Mouse (Mus musculus): ENCODE results near the gene Klhl3. TPM values are rescaled to one million over a fixed set of nuclear protein-coding genes. Genes with fewer than 3 reads are reported as not detected.

Klhl3 gene
- total and polyA plus RNA-seq, 2 experiments = 3.2 to 4.0 TPM

- DNase-seq (ENCODE audit: extremely low read depth, low read depth, low spot score) = no peak
- Histone ChIP-seq H3K36me3 (ENCODE audit: control insufficient read depth, insufficient read depth, low read length) (no peaks in the 10 kb centered on the region), H3K27ac (replicated peaks; ENCODE audit: insufficient read depth, low read depth, low read length) (no peak overlapping the region), H3K4me1 (ENCODE audit: control insufficient read depth, insufficient read depth, low read length) (no peaks in the 10 kb centered on the region), H3K9ac (ENCODE audit: low read depth, low read length) (no peak overlapping the region), H3K4me3 (ENCODE audit: insufficient read depth, low read depth, low read length) (no peak overlapping the region), H3K27me3 (ENCODE audit: control insufficient read depth, insufficient read depth, low read length) (no peaks in the 10 kb centered on the region), H3K79me2 (ENCODE audit: control insufficient read depth, insufficient read depth, low read length) (no peaks in the 10 kb centered on the region)
- 92% methylated on average over 3 of the region's 3 CpGs for WGBS
- TF ChIP-seq CTCF (IDR thresholded peaks at IDR 0.05; ENCODE audit: low read depth, low read length) = peak; percentile 51
- no peak for TF ChIP-seq POLR2A (IDR thresholded peaks at IDR 0.05; ENCODE audit: extremely low read depth, insufficient read depth, low read length)
These were observed 65.3 kb downstream of the Klhl3 start for GRCm38 (mm10) chr13:58048076-58048475.

DNA sequence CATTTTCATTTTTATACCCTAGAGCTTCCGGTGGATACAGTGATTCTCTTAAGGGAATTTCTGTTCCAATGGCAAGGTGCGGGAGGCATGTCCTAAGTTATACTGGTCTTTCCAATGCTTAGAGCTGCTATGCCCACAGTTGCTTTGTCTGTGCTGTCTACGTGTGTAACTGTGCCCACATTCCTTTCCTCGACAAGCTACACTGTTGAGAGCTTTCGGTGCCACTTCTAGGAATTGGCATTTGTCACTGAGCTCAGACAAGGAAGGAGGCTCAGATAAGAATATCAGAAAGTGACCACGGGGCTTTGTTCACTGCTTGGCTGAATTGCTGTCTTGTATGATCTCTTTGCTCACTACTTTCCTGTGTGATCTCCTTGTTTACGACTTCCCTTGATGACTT is 67.2 kb downstream of the Klhl3 start:
- Histone ChIP-seq H3K36me3 (ENCODE audit: control insufficient read depth, insufficient read depth, low read length) (no peaks in the 10 kb centered on the region), H3K4me3 (ENCODE audit: insufficient read depth, low read depth, low read length) (no peak overlapping the region), H3K79me2 (ENCODE audit: control insufficient read depth, insufficient read depth, low read length) (no peaks in the 10 kb centered on the region), H3K9ac (ENCODE audit: low read depth, low read length) (no peak overlapping the region), H3K4me1 (ENCODE audit: control insufficient read depth, insufficient read depth, low read length) (no peaks in the 10 kb centered on the region), H3K27me3 (ENCODE audit: control insufficient read depth, insufficient read depth, low read length) (no peaks in the 10 kb centered on the region), H3K27ac (replicated peaks; ENCODE audit: insufficient read depth, low read depth, low read length) (no peak overlapping the region)
- no peak for TF ChIP-seq POLR2A (IDR thresholded peaks at IDR 0.05; ENCODE audit: extremely low read depth, insufficient read depth, low read length)
- no peak for TF ChIP-seq CTCF (IDR thresholded peaks at IDR 0.05; ENCODE audit: low read depth, low read length)
- DNase-seq (ENCODE audit: extremely low read depth, low read depth, low spot score) = no peak
- WGBS = 88% methylated on average over 7 of the region's 7 CpGs

GRCm38 (mm10) chr13:58045278-58045677 is 68.1 kb downstream of the Klhl3 start:
- TF ChIP-seq POLR2A (IDR thresholded peaks at IDR 0.05; ENCODE audit: extremely low read depth, insufficient read depth, low read length) = no peak
- peak; percentile 31 for TF ChIP-seq CTCF (IDR thresholded peaks at IDR 0.05; ENCODE audit: low read depth, low read length)
- H3K79me2 ChIP-seq (ENCODE audit: control insufficient read depth, insufficient read depth, low read length) = no peaks in the 10 kb centered on the region
- no peak overlapping the region for H3K4me3 ChIP-seq (ENCODE audit: insufficient read depth, low read depth, low read length)
- 83% methylated on average over 4 of the region's 4 CpGs for WGBS
- H3K27me3 ChIP-seq (ENCODE audit: control insufficient read depth, insufficient read depth, low read length) = no peaks in the 10 kb centered on the region
- no peaks in the 10 kb centered on the region for H3K4me1 ChIP-seq (ENCODE audit: control insufficient read depth, insufficient read depth, low read length)
- no peaks in the 10 kb centered on the region for H3K36me3 ChIP-seq (ENCODE audit: control insufficient read depth, insufficient read depth, low read length)
- DNase-seq (ENCODE audit: extremely low read depth, low read depth, low spot score) = no peak
- no peak overlapping the region for H3K27ac ChIP-seq (replicated peaks; ENCODE audit: insufficient read depth, low read depth, low read length)
- H3K9ac ChIP-seq (ENCODE audit: low read depth, low read length) = no peak overlapping the region

GRCm38 (mm10) chr13:58043278-58043677 is 70.1 kb downstream of the Klhl3 start:
- Histone ChIP-seq H3K4me3 (ENCODE audit: insufficient read depth, low read depth, low read length) (no peak overlapping the region), H3K27ac (replicated peaks; ENCODE audit: insufficient read depth, low read depth, low read length) (no peak overlapping the region), H3K79me2 (ENCODE audit: control insufficient read depth, insufficient read depth, low read length) (no peaks in the 10 kb centered on the region), H3K36me3 (ENCODE audit: control insufficient read depth, insufficient read depth, low read length) (no peaks in the 10 kb centered on the region), H3K27me3 (ENCODE audit: control insufficient read depth, insufficient read depth, low read length) (no peaks in the 10 kb centered on the region), H3K9ac (ENCODE audit: low read depth, low read length) (no peak overlapping the region), H3K4me1 (ENCODE audit: control insufficient read depth, insufficient read depth, low read length) (no peaks in the 10 kb centered on the region)
- no peak for DNase-seq (ENCODE audit: extremely low read depth, low read depth, low spot score)
- WGBS = 94% methylated on average over 8 of the region's 8 CpGs
- TF ChIP-seq CTCF (IDR thresholded peaks at IDR 0.05; ENCODE audit: low read depth, low read length) (no peak), POLR2A (IDR thresholded peaks at IDR 0.05; ENCODE audit: extremely low read depth, insufficient read depth, low read length) (no peak)

GRCm38 (mm10) chr13:58040112-58040511 is 73.3 kb downstream of the Klhl3 start:
- TF ChIP-seq POLR2A (IDR thresholded peaks at IDR 0.05; ENCODE audit: extremely low read depth, insufficient read depth, low read length) (no peak), CTCF (IDR thresholded peaks at IDR 0.05; ENCODE audit: low read depth, low read length) (no peak)
- Histone ChIP-seq H3K4me1 (ENCODE audit: control insufficient read depth, insufficient read depth, low read length) (no peaks in the 10 kb centered on the region), H3K79me2 (ENCODE audit: control insufficient read depth, insufficient read depth, low read length) (no peaks in the 10 kb centered on the region), H3K9ac (ENCODE audit: low read depth, low read length) (no peak overlapping the region), H3K27me3 (ENCODE audit: control insufficient read depth, insufficient read depth, low read length) (no peaks in the 10 kb centered on the region), H3K27ac (replicated peaks; ENCODE audit: insufficient read depth, low read depth, low read length) (no peak overlapping the region), H3K4me3 (ENCODE audit: insufficient read depth, low read depth, low read length) (no peak overlapping the region), H3K36me3 (ENCODE audit: control insufficient read depth, insufficient read depth, low read length) (no peaks in the 10 kb centered on the region)
- DNase-seq (ENCODE audit: extremely low read depth, low read depth, low spot score) = no peak
- 83% methylated on average over 10 of the region's 10 CpGs for WGBS

DNA sequence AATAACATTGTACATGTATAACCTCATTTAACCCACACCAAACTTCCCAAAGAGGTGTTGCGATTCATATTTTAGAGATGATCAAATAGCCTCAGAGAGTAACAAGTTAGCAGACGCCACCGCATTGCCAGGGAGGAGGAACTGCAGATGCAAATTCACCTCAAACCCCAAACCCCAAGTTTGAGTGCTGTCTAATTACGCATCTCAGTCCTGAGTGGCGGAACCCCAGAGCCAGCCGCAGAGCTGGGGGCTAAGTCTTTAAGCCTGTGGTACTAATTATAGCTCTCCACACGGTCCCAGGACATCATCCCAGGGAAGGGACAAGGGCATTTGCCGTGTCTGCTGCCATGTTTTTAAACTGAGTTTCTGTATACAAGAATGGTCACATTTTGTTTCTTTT is 75.9 kb downstream of the Klhl3 start:
- no peak for DNase-seq (ENCODE audit: extremely low read depth, low read depth, low spot score)
- H3K36me3 ChIP-seq (ENCODE audit: control insufficient read depth, insufficient read depth, low read length) = no peaks in the 10 kb centered on the region
- no peaks in the 10 kb centered on the region for H3K27me3 ChIP-seq (ENCODE audit: control insufficient read depth, insufficient read depth, low read length)
- 86% methylated on average over 8 of the region's 8 CpGs for WGBS
- TF ChIP-seq CTCF (IDR thresholded peaks at IDR 0.05; ENCODE audit: low read depth, low read length) = no peak
- no peak for TF ChIP-seq POLR2A (IDR thresholded peaks at IDR 0.05; ENCODE audit: extremely low read depth, insufficient read depth, low read length)
- H3K4me1 ChIP-seq (ENCODE audit: control insufficient read depth, insufficient read depth, low read length) = no peaks in the 10 kb centered on the region
- H3K27ac ChIP-seq (replicated peaks; ENCODE audit: insufficient read depth, low read depth, low read length) = no peak overlapping the region
- no peak overlapping the region for H3K9ac ChIP-seq (ENCODE audit: low read depth, low read length)
- H3K4me3 ChIP-seq (ENCODE audit: insufficient read depth, low read depth, low read length) = no peak overlapping the region
- no peaks in the 10 kb centered on the region for H3K79me2 ChIP-seq (ENCODE audit: control insufficient read depth, insufficient read depth, low read length)
